Mouse (Mus musculus): ENCODE data around the gene Capn13. TPM values are rescaled to one million over a fixed set of nuclear protein-coding genes. Genes with fewer than 3 reads are reported as not detected.

Capn13 gene
- polyA plus RNA-seq (2011; ENCODE audit: insufficient read length, low read depth, missing spikeins): not detected in 2 replicates

- no peaks in the 10 kb centered on the region for H3K4me1 ChIP-seq (ENCODE audit: control insufficient read depth, insufficient read depth, low read length)
- TF ChIP-seq POLR2A (IDR thresholded peaks at IDR 0.05; ENCODE audit: low read depth, low read length) (no peak), CTCF (IDR thresholded peaks at IDR 0.05; ENCODE audit: borderline replicate concordance, insufficient read depth, low read length) (no peak)
- no peak within 1 kb of the TSS for H3K27ac ChIP-seq (ENCODE audit: insufficient read depth, low read length)
- no peak within 1 kb of the TSS for H3K4me3 ChIP-seq (ENCODE audit: insufficient read depth, low read length)
These were observed at the start of gene Capn13 for GRCm38 (mm10) chr17:73400862-73401261. TSS of gene Capn13 (minus strand) at chr17:73400866.

- Histone ChIP-seq H3K4me1 (ENCODE audit: control insufficient read depth, insufficient read depth, low read length) (no peaks in the 10 kb centered on the region), H3K4me3 (ENCODE audit: insufficient read depth, low read length) (no peak overlapping the region), H3K27ac (ENCODE audit: insufficient read depth, low read length) (no peak overlapping the region)
- TF ChIP-seq POLR2A (IDR thresholded peaks at IDR 0.05; ENCODE audit: low read depth, low read length) (no peak), CTCF (IDR thresholded peaks at IDR 0.05; ENCODE audit: borderline replicate concordance, insufficient read depth, low read length) (no peak)
These were observed 48.4 kb upstream of the Capn13 start for GRCm38 (mm10) chr17:73449104-73449503.

GRCm38 (mm10) chr17:73440798-73441197, 40.1 kb upstream of the Capn13 start:
- H3K4me3 ChIP-seq (ENCODE audit: insufficient read depth, low read length): no peak overlapping the region
- no peak overlapping the region for H3K27ac ChIP-seq (ENCODE audit: insufficient read depth, low read length)
- TF ChIP-seq CTCF (IDR thresholded peaks at IDR 0.05; ENCODE audit: borderline replicate concordance, insufficient read depth, low read length) (no peak), POLR2A (IDR thresholded peaks at IDR 0.05; ENCODE audit: low read depth, low read length) (no peak)
- no peaks in the 10 kb centered on the region for H3K4me1 ChIP-seq (ENCODE audit: control insufficient read depth, insufficient read depth, low read length)

- no peak overlapping the region for H3K27ac ChIP-seq (ENCODE audit: insufficient read depth, low read length)
- TF ChIP-seq POLR2A (IDR thresholded peaks at IDR 0.05; ENCODE audit: low read depth, low read length) (no peak), CTCF (IDR thresholded peaks at IDR 0.05; ENCODE audit: borderline replicate concordance, insufficient read depth, low read length) (no peak)
- H3K4me3 ChIP-seq (ENCODE audit: insufficient read depth, low read length): no peak overlapping the region
- H3K4me1 ChIP-seq (ENCODE audit: control insufficient read depth, insufficient read depth, low read length): no peaks in the 10 kb centered on the region
These were observed 31.9 kb upstream of the Capn13 start for GRCm38 (mm10) chr17:73432564-73433006.

GRCm38 (mm10) chr17:73432058-73432457, 31.4 kb upstream of the Capn13 start:
- no peak overlapping the region for H3K4me3 ChIP-seq (ENCODE audit: insufficient read depth, low read length)
- no peak overlapping the region for H3K27ac ChIP-seq (ENCODE audit: insufficient read depth, low read length)
- TF ChIP-seq CTCF (IDR thresholded peaks at IDR 0.05; ENCODE audit: borderline replicate concordance, insufficient read depth, low read length): no peak
- TF ChIP-seq POLR2A (IDR thresholded peaks at IDR 0.05; ENCODE audit: low read depth, low read length): no peak
- H3K4me1 ChIP-seq (ENCODE audit: control insufficient read depth, insufficient read depth, low read length): no peaks in the 10 kb centered on the region

- H3K4me3 ChIP-seq (ENCODE audit: insufficient read depth, low read length): no peak overlapping the region
- no peak overlapping the region for H3K27ac ChIP-seq (ENCODE audit: insufficient read depth, low read length)
- no peak for TF ChIP-seq POLR2A (IDR thresholded peaks at IDR 0.05; ENCODE audit: low read depth, low read length)
- no peak for TF ChIP-seq CTCF (IDR thresholded peaks at IDR 0.05; ENCODE audit: borderline replicate concordance, insufficient read depth, low read length)
- no peaks in the 10 kb centered on the region for H3K4me1 ChIP-seq (ENCODE audit: control insufficient read depth, insufficient read depth, low read length)
These were observed 16.7 kb upstream of the Capn13 start for GRCm38 (mm10) chr17:73417382-73417781.

GRCm38 (mm10) chr17:73416181-73416795, 15.6 kb upstream of the Capn13 start:
- Histone ChIP-seq H3K27ac (ENCODE audit: insufficient read depth, low read length) (no peak overlapping the region), H3K4me3 (ENCODE audit: insufficient read depth, low read length) (no peak overlapping the region), H3K4me1 (ENCODE audit: control insufficient read depth, insufficient read depth, low read length) (no peaks in the 10 kb centered on the region)
- no peak for TF ChIP-seq CTCF (IDR thresholded peaks at IDR 0.05; ENCODE audit: borderline replicate concordance, insufficient read depth, low read length)
- TF ChIP-seq POLR2A (IDR thresholded peaks at IDR 0.05; ENCODE audit: low read depth, low read length): no peak

- Histone ChIP-seq H3K4me3 (ENCODE audit: insufficient read depth, low read length) (no peak overlapping the region), H3K4me1 (ENCODE audit: control insufficient read depth, insufficient read depth, low read length) (no peaks in the 10 kb centered on the region), H3K27ac (ENCODE audit: insufficient read depth, low read length) (no peak overlapping the region)
- TF ChIP-seq CTCF (IDR thresholded peaks at IDR 0.05; ENCODE audit: borderline replicate concordance, insufficient read depth, low read length) (no peak), POLR2A (IDR thresholded peaks at IDR 0.05; ENCODE audit: low read depth, low read length) (no peak)
These were observed 11.2 kb upstream of the Capn13 start for GRCm38 (mm10) chr17:73411817-73412216.

- Histone ChIP-seq H3K27ac (ENCODE audit: insufficient read depth, low read length) (no peak overlapping the region), H3K4me3 (ENCODE audit: insufficient read depth, low read length) (no peak overlapping the region), H3K4me1 (ENCODE audit: control insufficient read depth, insufficient read depth, low read length) (no peaks in the 10 kb centered on the region)
- TF ChIP-seq POLR2A (IDR thresholded peaks at IDR 0.05; ENCODE audit: low read depth, low read length) (no peak), CTCF (IDR thresholded peaks at IDR 0.05; ENCODE audit: borderline replicate concordance, insufficient read depth, low read length) (no peak)
These were observed 606 bp upstream of the Capn13 start for GRCm38 (mm10) chr17:73401272-73401671.

- no peak for TF ChIP-seq POLR2A (IDR thresholded peaks at IDR 0.05; ENCODE audit: low read depth, low read length)
- TF ChIP-seq CTCF (IDR thresholded peaks at IDR 0.05; ENCODE audit: borderline replicate concordance, insufficient read depth, low read length): no peak
- H3K27ac ChIP-seq (ENCODE audit: insufficient read depth, low read length): no peak overlapping the region
- H3K4me1 ChIP-seq (ENCODE audit: control insufficient read depth, insufficient read depth, low read length): no peaks in the 10 kb centered on the region
- H3K4me3 ChIP-seq (ENCODE audit: insufficient read depth, low read length): no peak overlapping the region
These were observed 1.5 kb downstream of the Capn13 start for GRCm38 (mm10) chr17:73399136-73399535.
